Mouse (Mus musculus) liver, postnatal 0 days (tissue): ENCODE data around the gene Rpl3l.

Source experiments
- CTCF ChIP-seq: sonication (generic); IDR thresholded peaks from 2 replicates; pipeline ENCODE4 v1.5.1; 2016; ENCODE audit warnings: antibody characterized with exemption, low read depth
- EP300 ChIP-seq: IDR thresholded peaks from 2 replicates; pipeline ENCODE4 v1.6.1; 2016; ENCODE audit warnings: antibody characterized with exemption, low read depth, mild to moderate bottlenecking

DNA sequence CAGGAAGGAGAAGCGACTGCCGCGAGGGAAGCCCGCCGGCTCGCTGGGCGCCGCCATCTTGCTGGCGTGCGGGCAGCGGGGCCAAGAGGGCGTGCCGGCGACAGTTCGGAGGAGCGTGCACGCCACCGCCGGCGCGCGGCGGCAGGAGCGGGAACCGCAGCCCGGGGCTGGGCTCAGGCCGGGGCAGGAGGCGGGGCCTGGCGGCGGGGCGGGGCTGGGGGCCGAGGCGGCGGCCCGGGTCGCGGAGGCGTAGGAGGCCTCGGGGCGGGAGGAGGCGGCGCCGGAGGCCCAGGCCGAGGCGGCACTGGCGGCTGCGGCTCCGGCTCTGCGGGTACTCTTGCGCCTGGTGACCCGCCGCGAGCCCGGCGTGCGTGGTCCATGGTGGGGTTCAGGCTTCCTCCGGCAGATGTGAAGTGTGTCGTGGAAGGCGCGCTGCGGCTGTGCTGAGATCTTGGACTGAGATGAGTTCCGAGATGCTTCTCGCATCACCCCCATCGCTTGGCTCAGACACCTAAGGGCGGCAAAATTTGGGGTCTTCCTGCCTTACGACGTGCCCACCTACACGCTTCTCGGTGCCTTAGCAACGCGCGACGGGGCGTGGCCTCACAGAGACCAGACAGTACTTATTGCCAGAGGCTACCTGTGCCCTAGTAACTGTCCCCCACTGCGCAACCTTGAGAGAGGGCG lies 31.5 kb upstream of the Rpl3l start, which contains the start of the genes Gfer and Noxo1:
- TF ChIP-seq CTCF (peak; percentile 35), EP300 (no peak)
